Mouse (Mus musculus): Measurements from ENCODE around the gene Dlgap4. TPM values are rescaled to one million over a fixed set of nuclear protein-coding genes. Genes with fewer than 3 reads are reported as not detected.

Dlgap4 gene
- polyA plus RNA-seq, 1 experiment, result 40.7 TPM

DNA sequence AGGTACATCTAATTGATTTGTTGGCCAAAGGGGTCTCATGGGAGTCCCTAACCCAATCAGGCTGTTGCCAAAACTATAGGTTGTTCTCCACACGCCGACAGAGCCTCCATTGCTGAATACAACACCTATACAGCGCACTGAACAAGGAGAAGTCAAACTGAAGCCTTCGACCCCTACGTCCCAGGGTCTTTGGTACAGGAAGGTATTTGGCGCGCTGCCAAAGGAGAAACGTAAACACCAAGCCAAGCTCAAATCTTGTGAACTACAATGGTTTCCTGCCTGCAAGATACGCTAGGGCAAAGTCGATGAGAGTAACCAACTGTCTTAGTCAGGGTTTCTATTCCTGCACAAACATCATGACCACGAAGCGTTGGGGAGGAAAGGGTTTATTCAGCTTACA is 155.8 kb downstream of the Dlgap4 start:
- Histone ChIP-seq H3K79me3 (ENCODE audit: low read depth) (no peaks in the 10 kb centered on the region), H3ac (ENCODE audit: control insufficient read depth, insufficient read length, low read depth) (no peak overlapping the region), H3K4me3 (ENCODE audit: insufficient read depth, poor library complexity, severe bottlenecking) (no peak overlapping the region), H3K36me3 (ENCODE audit: control insufficient read depth, insufficient read depth) (no peaks in the 10 kb centered on the region), H3K27me3 (ENCODE audit: control insufficient read depth, insufficient read depth, insufficient read length) (no peaks in the 10 kb centered on the region), H3K79me2 (ENCODE audit: control insufficient read depth, insufficient read depth) (no peaks in the 10 kb centered on the region)
- TF ChIP-seq FOSL1 (IDR thresholded peaks at IDR 0.05; ENCODE audit: insufficient read depth, low read length, poor library complexity, severe bottlenecking) (no peak), MYOG (IDR thresholded peaks at IDR 0.05; ENCODE audit: control insufficient read depth, extremely low read depth, insufficient read length) (no peak), USF1 (IDR thresholded peaks at IDR 0.05; ENCODE audit: low read depth) (no peak), MYOD1 (IDR thresholded peaks at IDR 0.05; ENCODE audit: control insufficient read depth, insufficient read length, low read depth) (no peak), CEBPB (IDR thresholded peaks at IDR 0.05; ENCODE audit: low read depth) (no peak), CTCF (IDR thresholded peaks at IDR 0.05; ENCODE audit: control insufficient read depth, insufficient read depth, insufficient read length) (no peak), MAX (IDR thresholded peaks at IDR 0.05) (no peak)

DNA sequence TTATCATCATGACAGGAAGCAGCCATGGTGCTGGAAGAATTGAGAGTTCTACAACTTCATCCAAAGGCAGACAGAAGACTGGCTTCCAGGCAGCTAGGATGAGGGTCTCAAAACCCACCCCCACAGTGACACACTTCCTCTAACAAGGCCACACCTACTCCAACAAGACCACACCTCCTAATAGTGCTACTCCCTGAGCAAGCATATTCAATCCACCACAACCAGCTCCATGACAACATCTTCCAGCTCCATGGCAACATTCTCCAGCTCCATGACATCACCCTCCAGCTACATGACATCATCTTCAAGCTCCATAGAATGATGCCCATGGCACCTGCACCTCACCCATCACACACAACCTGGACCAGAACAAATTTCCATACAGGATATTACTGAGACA is 160.0 kb downstream of the Dlgap4 start:
- Histone ChIP-seq H3K36me3 (ENCODE audit: control insufficient read depth, insufficient read depth) (no peaks in the 10 kb centered on the region), H3K4me3 (ENCODE audit: insufficient read depth, poor library complexity, severe bottlenecking) (no peak overlapping the region), H3K27me3 (ENCODE audit: control insufficient read depth, insufficient read depth, insufficient read length) (no peaks in the 10 kb centered on the region), H3ac (ENCODE audit: control insufficient read depth, insufficient read length, low read depth) (no peak overlapping the region), H3K79me2 (ENCODE audit: control insufficient read depth, insufficient read depth) (peaks cover 3% of the 10 kb centered on the region), H3K79me3 (ENCODE audit: low read depth) (no peaks in the 10 kb centered on the region)
- no peak for TF ChIP-seq CTCF (IDR thresholded peaks at IDR 0.05; ENCODE audit: control insufficient read depth, insufficient read depth, insufficient read length)
- TF ChIP-seq FOSL1 (IDR thresholded peaks at IDR 0.05; ENCODE audit: insufficient read depth, low read length, poor library complexity, severe bottlenecking), result no peak
- no peak for TF ChIP-seq MAX (IDR thresholded peaks at IDR 0.05)
- no peak for TF ChIP-seq MYOD1 (IDR thresholded peaks at IDR 0.05; ENCODE audit: control insufficient read depth, insufficient read length, low read depth)
- no peak for TF ChIP-seq USF1 (IDR thresholded peaks at IDR 0.05; ENCODE audit: low read depth)
- no peak for TF ChIP-seq CEBPB (IDR thresholded peaks at IDR 0.05; ENCODE audit: low read depth)
- no peak for TF ChIP-seq MYOG (IDR thresholded peaks at IDR 0.05; ENCODE audit: control insufficient read depth, extremely low read depth, insufficient read length)

DNA sequence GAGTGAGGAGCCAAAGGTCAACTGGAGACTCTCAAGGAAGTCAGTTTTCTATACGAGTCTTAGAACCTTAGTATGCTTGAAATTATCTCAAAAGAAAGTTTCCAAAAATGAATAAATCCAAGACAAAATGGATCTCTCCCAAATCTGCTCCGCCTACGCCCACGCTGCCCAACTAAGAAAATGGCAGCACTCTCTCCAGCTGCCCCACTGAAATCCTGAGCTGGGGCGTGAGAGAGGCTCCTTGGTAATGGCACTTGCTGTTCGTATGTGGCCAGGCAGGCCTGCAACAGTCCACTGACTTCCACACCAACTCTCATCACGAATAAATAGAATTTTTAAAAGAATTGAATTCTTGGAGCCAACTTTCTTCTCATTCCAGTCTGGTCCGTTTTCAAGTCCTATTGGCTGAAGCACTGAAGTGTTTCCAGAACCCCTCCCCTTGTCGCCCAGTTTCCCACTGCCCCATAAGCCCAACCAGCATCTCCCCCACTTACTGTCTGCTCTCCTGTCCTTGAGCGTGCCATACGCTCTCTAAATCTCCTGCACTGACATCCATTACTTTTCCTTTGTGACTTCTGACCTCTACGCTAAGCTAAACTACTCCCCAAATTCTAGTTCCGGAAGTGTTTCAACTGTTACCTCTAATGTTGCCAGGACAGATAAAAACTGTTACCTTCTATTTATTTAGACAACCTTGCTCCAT is 160.7 kb downstream of the Dlgap4 start:
- H3K27me3 ChIP-seq (ENCODE audit: control insufficient read depth, insufficient read depth, insufficient read length), result no peaks in the 10 kb centered on the region
- H3ac ChIP-seq (ENCODE audit: control insufficient read depth, insufficient read length, low read depth), result no peak overlapping the region
- H3K4me3 ChIP-seq (ENCODE audit: insufficient read depth, poor library complexity, severe bottlenecking), result no peak overlapping the region
- TF ChIP-seq MYOD1 (IDR thresholded peaks at IDR 0.05; ENCODE audit: control insufficient read depth, insufficient read length, low read depth), result no peak
- no peak for TF ChIP-seq CTCF (IDR thresholded peaks at IDR 0.05; ENCODE audit: control insufficient read depth, insufficient read depth, insufficient read length)
- TF ChIP-seq FOSL1 (IDR thresholded peaks at IDR 0.05; ENCODE audit: insufficient read depth, low read length, poor library complexity, severe bottlenecking), result no peak
- no peak for TF ChIP-seq MAX (IDR thresholded peaks at IDR 0.05)
- no peak for TF ChIP-seq CEBPB (IDR thresholded peaks at IDR 0.05; ENCODE audit: low read depth)
- no peak for TF ChIP-seq USF1 (IDR thresholded peaks at IDR 0.05; ENCODE audit: low read depth)
- TF ChIP-seq MYOG (IDR thresholded peaks at IDR 0.05; ENCODE audit: control insufficient read depth, extremely low read depth, insufficient read length), result no peak
- H3K79me2 ChIP-seq (ENCODE audit: control insufficient read depth, insufficient read depth), result peaks cover 6% of the 10 kb centered on the region
- H3K36me3 ChIP-seq (ENCODE audit: control insufficient read depth, insufficient read depth), result no peaks in the 10 kb centered on the region
- H3K79me3 ChIP-seq (ENCODE audit: low read depth), result no peaks in the 10 kb centered on the region

DNA sequence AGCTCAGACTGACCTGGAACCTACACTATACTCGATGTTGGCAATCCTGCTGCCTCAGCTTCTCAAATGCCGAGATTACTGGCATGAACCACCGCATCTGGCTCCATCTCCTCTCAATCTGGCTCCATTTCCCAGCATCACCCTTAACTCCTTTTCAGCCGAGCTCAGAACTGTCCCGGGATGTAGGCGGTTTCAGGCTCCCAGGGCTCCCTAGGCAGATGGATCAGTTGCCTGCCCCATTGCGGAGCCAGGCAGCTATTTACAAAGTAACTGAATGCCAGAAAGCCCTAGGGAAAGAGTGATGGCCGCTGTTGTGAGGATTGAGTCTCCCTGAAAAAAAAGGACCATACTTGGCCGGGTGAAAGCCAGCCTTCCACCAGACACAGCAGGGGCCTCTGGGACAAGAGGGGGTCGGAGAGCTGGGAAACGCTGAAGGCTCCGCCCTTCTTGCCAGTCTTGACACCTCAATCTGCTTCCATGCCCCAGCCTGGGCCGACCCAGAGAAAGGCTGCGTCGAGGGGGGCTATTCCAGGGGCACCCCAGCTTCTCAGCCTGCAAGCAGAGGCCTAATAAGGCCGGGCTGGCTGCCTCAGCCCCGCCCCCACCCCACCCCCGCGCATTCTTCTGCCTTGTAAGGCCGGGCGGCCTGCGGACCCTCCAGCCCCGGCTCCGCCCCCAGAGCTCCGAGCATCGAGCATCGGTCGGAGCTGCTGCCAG is 161.4 kb downstream of the Dlgap4 start, which contains the start of gene Myl9:
TSS of gene Myl9 (plus strand) at position 683 of the 717 bp plus-strand sequence.
- H3K79me3 ChIP-seq (ENCODE audit: low read depth), result no peaks in the 10 kb centered on the region
- H3K27me3 ChIP-seq (ENCODE audit: control insufficient read depth, insufficient read depth, insufficient read length), result no peaks in the 10 kb centered on the region
- no peaks in the 10 kb centered on the region for H3K36me3 ChIP-seq (ENCODE audit: control insufficient read depth, insufficient read depth)
- H3ac ChIP-seq (ENCODE audit: control insufficient read depth, insufficient read length, low read depth), result peak within 1 kb of the TSS; percentile 78
- no peak for TF ChIP-seq CEBPB (IDR thresholded peaks at IDR 0.05; ENCODE audit: low read depth)
- no peak for TF ChIP-seq USF1 (IDR thresholded peaks at IDR 0.05; ENCODE audit: low read depth)
- TF ChIP-seq MAX (IDR thresholded peaks at IDR 0.05), result no peak
- TF ChIP-seq FOSL1 (IDR thresholded peaks at IDR 0.05; ENCODE audit: insufficient read depth, low read length, poor library complexity, severe bottlenecking), result no peak
- no peak for TF ChIP-seq CTCF (IDR thresholded peaks at IDR 0.05; ENCODE audit: control insufficient read depth, insufficient read depth, insufficient read length)
- no peak for TF ChIP-seq MYOG (IDR thresholded peaks at IDR 0.05; ENCODE audit: control insufficient read depth, extremely low read depth, insufficient read length)
- no peak for TF ChIP-seq MYOD1 (IDR thresholded peaks at IDR 0.05; ENCODE audit: control insufficient read depth, insufficient read length, low read depth)
- H3K79me2 ChIP-seq (ENCODE audit: control insufficient read depth, insufficient read depth), result peaks cover 6% of the 10 kb centered on the region
- H3K4me3 ChIP-seq (ENCODE audit: insufficient read depth, poor library complexity, severe bottlenecking), result peak within 1 kb of the TSS; percentile 30

DNA sequence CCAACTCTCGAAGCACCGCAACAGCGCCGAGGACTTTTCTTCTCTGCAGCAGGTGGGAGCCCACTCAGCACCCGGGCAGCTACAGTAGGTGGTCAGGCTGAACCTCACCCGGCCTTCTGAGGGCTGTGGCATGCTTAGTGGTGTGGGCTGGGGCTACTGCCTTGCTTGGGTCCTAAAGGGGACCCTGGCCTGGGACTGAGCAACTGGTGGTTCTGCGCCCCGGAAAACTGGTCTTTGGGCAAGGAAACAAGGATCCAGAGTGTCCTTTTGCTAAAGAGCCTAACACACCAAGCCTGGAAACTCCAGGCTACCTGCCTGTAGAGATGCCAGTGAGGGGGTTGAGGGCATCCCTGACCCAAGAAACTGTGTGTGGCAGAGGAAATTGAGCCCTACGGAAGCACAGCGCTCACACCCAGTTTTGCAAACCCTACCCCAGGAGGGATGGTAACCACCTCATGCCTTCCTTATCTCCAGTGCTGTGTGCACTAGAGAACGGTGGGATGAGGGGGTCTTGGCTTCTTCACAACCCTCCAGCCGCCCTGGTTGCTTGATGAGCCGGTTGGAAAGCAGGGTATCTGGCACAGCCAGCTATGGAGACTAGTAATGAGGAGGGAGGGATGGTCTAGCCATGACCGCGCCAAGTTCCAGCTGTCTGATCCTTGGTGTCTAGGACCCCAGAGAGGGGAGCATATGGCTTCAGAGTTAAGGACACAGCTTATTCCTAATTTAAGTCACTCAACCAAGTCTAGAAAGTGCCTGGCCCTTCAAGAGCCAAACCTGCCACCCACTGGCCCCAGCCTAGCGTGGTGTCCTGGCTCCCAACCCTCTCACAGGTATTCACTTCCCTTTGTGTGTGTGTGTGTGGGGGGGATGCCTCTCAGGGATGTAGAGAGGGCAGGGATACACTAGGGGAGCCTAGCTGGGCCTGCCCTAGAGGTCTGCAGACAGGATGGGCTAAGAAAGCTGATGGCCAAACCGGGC is 162.2 kb downstream of the Dlgap4 start:
- Histone ChIP-seq H3K27me3 (ENCODE audit: control insufficient read depth, insufficient read depth, insufficient read length) (no peaks in the 10 kb centered on the region), H3K36me3 (ENCODE audit: control insufficient read depth, insufficient read depth) (no peaks in the 10 kb centered on the region)
- TF ChIP-seq CTCF (IDR thresholded peaks at IDR 0.05; ENCODE audit: control insufficient read depth, insufficient read depth, insufficient read length) (no peak), MYOG (IDR thresholded peaks at IDR 0.05; ENCODE audit: control insufficient read depth, extremely low read depth, insufficient read length) (no peak), MAX (IDR thresholded peaks at IDR 0.05) (no peak), CEBPB (IDR thresholded peaks at IDR 0.05; ENCODE audit: low read depth) (no peak), USF1 (IDR thresholded peaks at IDR 0.05; ENCODE audit: low read depth) (no peak), MYOD1 (IDR thresholded peaks at IDR 0.05; ENCODE audit: control insufficient read depth, insufficient read length, low read depth) (no peak), FOSL1 (IDR thresholded peaks at IDR 0.05; ENCODE audit: insufficient read depth, low read length, poor library complexity, severe bottlenecking) (no peak)

More for the DNA sequence above, 162.2 kb downstream of the Dlgap4 start:
- Histone ChIP-seq H3K79me3 (ENCODE audit: low read depth) (no peaks in the 10 kb centered on the region), H3K4me3 (ENCODE audit: insufficient read depth, poor library complexity, severe bottlenecking) (peak overlapping the region; percentile 30), H3K79me2 (ENCODE audit: control insufficient read depth, insufficient read depth) (peaks cover 6% of the 10 kb centered on the region), H3ac (ENCODE audit: control insufficient read depth, insufficient read length, low read depth) (peak overlapping the region; percentile 78)
